Mouse (Mus musculus) erythroid progenitor cell, adult 5-6 weeks (primary cell): Measurements from ENCODE around the gene Il13. TPM values are rescaled to one million over a fixed set of nuclear protein-coding genes. Genes with fewer than 3 reads are reported as not detected.
A peak's percentile ranks its signal among the peaks of the same experiment; 100 is the strongest.

Experiments used
- ATAC-seq: replicated peaks from 2 replicates; pipeline ENCODE4 v1.8.0; 2016; ENCODE audit warnings: moderate number of reproducible peaks, mild to moderate bottlenecking, moderate TSS enrichment, inconsistent platforms; ENCODE audit not compliant: poor library complexity, low FRiP score, severe bottlenecking
- total RNA-seq, 2 experiments: library from RNA; stranded (forward) in 1 of 2; stranded (reverse) in 1 of 2; fragments of 150-400 nt in 1 of 2; fragments of 186-747, 209-891 nt in 1 of 2; gene quantifications; 2 replicates each; pipeline versions ENCODE4 v1.2.3 to v1.2.4; 2015 to 2017; ENCODE audit warnings: low replicate concordance in 2 of 2

Gene Il13
- total RNA-seq, 2 experiments from 2014 or later: not detected

DNA sequence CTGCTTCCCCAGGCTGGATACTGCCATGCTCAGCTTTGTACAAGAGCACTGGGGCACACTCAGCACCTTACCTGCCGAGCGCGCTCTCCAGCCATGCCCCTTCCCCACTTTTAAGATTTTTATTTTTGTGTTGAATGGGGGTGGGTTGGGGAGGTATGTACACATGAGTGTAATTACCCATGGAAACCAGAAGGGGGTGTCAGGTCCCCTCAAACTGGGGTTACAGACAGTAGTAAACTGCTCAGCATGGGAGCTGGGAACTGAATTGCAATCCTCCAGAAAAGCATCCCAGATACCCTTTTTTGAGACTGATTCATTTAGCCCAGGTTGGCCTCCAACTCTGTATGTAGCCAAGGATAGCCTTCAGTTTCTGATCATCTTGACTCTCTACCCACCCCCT is 29.5 kb downstream of the Il13 start:
- no peak for ATAC-seq

GRCm38 (mm10) chr11:53591116-53591515 is 43.4 kb downstream of the Il13 start:
- ATAC-seq: no peak

DNA sequence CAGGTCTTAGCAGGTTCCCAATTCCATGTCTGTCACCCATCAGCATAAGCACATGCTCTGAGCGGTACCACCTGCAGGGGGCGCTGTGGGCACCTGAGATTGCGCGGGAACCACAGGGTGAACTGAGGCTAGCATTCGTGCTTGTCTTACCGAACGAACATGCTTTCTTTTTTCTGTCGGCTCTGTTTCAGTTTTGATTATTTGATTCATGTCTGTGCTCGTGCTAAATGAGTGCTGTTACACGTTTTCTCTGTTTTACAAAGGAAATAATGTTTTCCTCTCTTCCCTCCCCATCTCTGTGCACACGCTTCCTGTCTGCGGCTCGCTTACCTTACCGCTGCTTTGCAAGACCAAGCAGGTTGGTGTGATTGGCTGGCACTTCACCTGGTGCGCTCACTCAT is 44.1 kb downstream of the Il13 start:
- ATAC-seq: peak; percentile 90

- no peak for ATAC-seq
Measured at GRCm38 (mm10) chr11:53588279-53588678, 46.2 kb downstream of the Il13 start.

- ATAC-seq: no peak
Measured at GRCm38 (mm10) chr11:53585510-53585909, 49.0 kb downstream of the Il13 start.

GRCm38 (mm10) chr11:53584849-53585248 is 49.7 kb downstream of the Il13 start:
- ATAC-seq: peak; percentile 68

DNA sequence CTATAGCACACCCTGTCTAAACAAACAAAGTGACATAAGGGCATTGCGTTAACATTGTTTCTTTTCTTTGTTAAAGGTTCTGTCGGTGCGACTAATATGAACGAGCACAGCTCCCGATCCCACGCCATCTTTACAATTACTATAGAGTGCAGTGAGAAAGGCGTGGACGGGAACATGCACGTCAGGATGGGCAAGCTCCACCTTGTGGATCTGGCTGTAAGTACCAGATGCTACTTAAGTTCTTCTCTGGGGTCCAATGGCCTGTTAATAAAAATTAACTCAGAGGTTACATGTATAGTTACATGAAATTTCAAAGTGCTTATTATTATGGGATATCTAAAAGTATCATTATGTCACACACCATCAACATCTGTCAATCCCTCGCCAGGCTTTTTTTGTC is 51.4 kb downstream of the Il13 start:
- ATAC-seq: no peak

Other genes with a start within 250 kb of the Il13 start
- not detected in 2 replicates for gene Leap2, start 211.5 kb downstream of the Il13 start, total RNA-seq (2015; ENCODE audit: low replicate concordance)
- gene Leap2, start 211.5 kb downstream of the Il13 start, total RNA-seq (2017; ENCODE audit: low replicate concordance): not detected in 2 replicates
- 79.2 and 113 TPM in 2 replicates for gene Uqcrq, start 203.9 kb downstream of the Il13 start, total RNA-seq (2015; ENCODE audit: low replicate concordance)
- 29.4 and 33.0 TPM in 2 replicates for gene Uqcrq, start 203.9 kb downstream of the Il13 start, total RNA-seq (2017; ENCODE audit: low replicate concordance)
- not detected in 2 replicates for gene Gdf9, start 203.7 kb downstream of the Il13 start, total RNA-seq (2015; ENCODE audit: low replicate concordance)
- gene Gdf9, start 203.7 kb downstream of the Il13 start, total RNA-seq (2017; ENCODE audit: low replicate concordance): 0.77 TPM in 1 of 2 replicates, not detected in the other
- not detected in 2 replicates for gene Gm10447, start 177.6 kb downstream of the Il13 start, total RNA-seq (2015; ENCODE audit: low replicate concordance)
- not detected in 2 replicates for gene Gm10447, start 177.6 kb downstream of the Il13 start, total RNA-seq (2017; ENCODE audit: low replicate concordance)
- gene Shroom1, start 177.5 kb downstream of the Il13 start, total RNA-seq (2015; ENCODE audit: low replicate concordance): not detected in 2 replicates
- not detected in 2 replicates for gene Shroom1, start 177.5 kb downstream of the Il13 start, total RNA-seq (2017; ENCODE audit: low replicate concordance)
- not detected in 2 replicates for gene Gm9837, start 164.2 kb downstream of the Il13 start, total RNA-seq (2015; ENCODE audit: low replicate concordance)
- not detected in 2 replicates for gene Gm9837, start 164.2 kb downstream of the Il13 start, total RNA-seq (2017; ENCODE audit: low replicate concordance)
- 5.8 TPM in 1 of 2 replicates, not detected in the other for gene Gm9945, start 154.5 kb downstream of the Il13 start, total RNA-seq (2015; ENCODE audit: low replicate concordance)
- gene Gm9945, start 154.5 kb downstream of the Il13 start, total RNA-seq (2017; ENCODE audit: low replicate concordance): not detected in 2 replicates
- gene Sowaha, start 154.4 kb downstream of the Il13 start, total RNA-seq (2015; ENCODE audit: low replicate concordance): 29.9 and 42.8 TPM in 2 replicates
- gene Sowaha, start 154.4 kb downstream of the Il13 start, total RNA-seq (2017; ENCODE audit: low replicate concordance): 36.8 and 50.7 TPM in 2 replicates
- 143 and 148 TPM in 2 replicates for gene Sept8, start 115.4 kb downstream of the Il13 start, total RNA-seq (2015; ENCODE audit: low replicate concordance)
- gene Sept8, start 115.4 kb downstream of the Il13 start, total RNA-seq (2017; ENCODE audit: low replicate concordance): 101 and 111 TPM in 2 replicates
- 1.3 and 10.5 TPM in 2 replicates for gene Kif3a, start 67.3 kb downstream of the Il13 start, total RNA-seq (2015; ENCODE audit: low replicate concordance)
- gene Kif3a, start 67.3 kb downstream of the Il13 start, total RNA-seq (2017; ENCODE audit: low replicate concordance): 3.5 and 4.6 TPM in 2 replicates
- gene Il4, start 16.0 kb downstream of the Il13 start, total RNA-seq (2015; ENCODE audit: low replicate concordance): 6.8 TPM in 1 of 2 replicates, not detected in the other
- not detected in 2 replicates for gene Il4, start 16.0 kb downstream of the Il13 start, total RNA-seq (2017; ENCODE audit: low replicate concordance)
- gene Rad50, start 72.6 kb upstream of the Il13 start, total RNA-seq (2015; ENCODE audit: low replicate concordance): 23.1 and 46.5 TPM in 2 replicates
- 26.7 and 30.7 TPM in 2 replicates for gene Rad50, start 72.6 kb upstream of the Il13 start, total RNA-seq (2017; ENCODE audit: low replicate concordance)
- not detected in 2 replicates for gene Il5, start 86.1 kb upstream of the Il13 start, total RNA-seq (2015; ENCODE audit: low replicate concordance)
- gene Il5, start 86.1 kb upstream of the Il13 start, total RNA-seq (2017; ENCODE audit: low replicate concordance): not detected in 2 replicates
- gene Irf1, start 135.3 kb upstream of the Il13 start, total RNA-seq (2015; ENCODE audit: low replicate concordance): 10.1 and 10.9 TPM in 2 replicates
- gene Irf1, start 135.3 kb upstream of the Il13 start, total RNA-seq (2017; ENCODE audit: low replicate concordance): 7.2 and 38.7 TPM in 2 replicates
- not detected in 2 replicates for gene Gm17334, start 138.5 kb upstream of the Il13 start, total RNA-seq (2015; ENCODE audit: low replicate concordance)
- gene Gm17334, start 138.5 kb upstream of the Il13 start, total RNA-seq (2017; ENCODE audit: low replicate concordance): not detected in 2 replicates
- gene Gm12216, start 224.6 kb upstream of the Il13 start, total RNA-seq (2015; ENCODE audit: low replicate concordance): not detected in 2 replicates
- gene Gm12216, start 224.6 kb upstream of the Il13 start, total RNA-seq (2017; ENCODE audit: low replicate concordance): 0.51 TPM in 1 of 2 replicates, not detected in the other